Comparison of ENCODE assay signal across 9 mouse cellular contexts in genomic region chr10:43953942-43954341, GRCm38 (mm10). TPM values are rescaled to one million over a fixed set of nuclear protein-coding genes. Genes with fewer than 3 reads are reported as not detected.
DNase-seq lines count a peak whose midpoint lies in the region; ATAC-seq and TF ChIP-seq lines count a peak whose summit lies in the region.
"Had no signal": no experiment of that assay in that cellular context is flagged by ENCODE, and none has a peak within 500 bp of the region (broad histone marks: within the 10 kb centered on the region; RNA-seq: fewer than 3 reads in every experiment).

No protein-coding gene starts in this region.

- H3K4me2 ChIP-seq in forebrain, embryonic 16.5 days (ENCODE audit: low read length), result no peak overlapping the region
- H3K4me2 ChIP-seq: heart, embryonic 15.5 days had no signal

- no peak overlapping the region for H3K27ac ChIP-seq in forebrain, embryonic 16.5 days (ENCODE audit: low read length)
- H3K27ac ChIP-seq: heart, embryonic 15.5 days had no signal

- H3K36me3 ChIP-seq in E14TG2a.4 (ENCODE audit: insufficient read depth, low read length), result peaks cover 16% of the 10 kb centered on the region
- H3K36me3 ChIP-seq in forebrain, embryonic 16.5 days (ENCODE audit: control insufficient read depth, insufficient read depth), result no peaks in the 10 kb centered on the region
- H3K36me3 ChIP-seq: heart, embryonic 15.5 days had no signal

- peak; percentile 86 for TF ChIP-seq CTCF in E14TG2a.4 (conservative IDR thresholded peaks at IDR 0.05; ENCODE audit: low read length)

- H3K9me3 ChIP-seq in E14TG2a.4 (ENCODE audit: low read length), result no peaks in the 10 kb centered on the region
- H3K9me3 ChIP-seq in forebrain, embryonic 16.5 days (ENCODE audit: control insufficient read depth, low read length), result no peaks in the 10 kb centered on the region
- H3K9me3 ChIP-seq: heart, embryonic 15.5 days had no signal

- H3K4me1 ChIP-seq in E14TG2a.4 (replicated peaks; ENCODE audit: low read depth, low read length), result peaks cover 11% of the 10 kb centered on the region
- H3K4me1 ChIP-seq in forebrain, embryonic 16.5 days (replicated peaks; ENCODE audit: control insufficient read depth, insufficient read depth, low read length), result no peaks in the 10 kb centered on the region
- H3K4me1 ChIP-seq: heart, embryonic 15.5 days had no signal

- ATAC-seq in forebrain, embryonic 16.5 days, result peak; percentile 87

- no peak overlapping the region for H3K9ac ChIP-seq in forebrain, embryonic 16.5 days (replicated peaks; ENCODE audit: low read depth, low read length)
- H3K9ac ChIP-seq: heart, embryonic 15.5 days had no signal

- H3K4me3 ChIP-seq in E14TG2a.4 (replicated peaks; ENCODE audit: low read length), result no peak overlapping the region
- H3K4me3 ChIP-seq in forebrain, embryonic 16.5 days (replicated peaks; ENCODE audit: low read length), result no peak overlapping the region
- H3K4me3 ChIP-seq: heart, embryonic 15.5 days had no signal

- DNase-seq in 3T3-L1 (ENCODE audit: low read depth, low spot score), result peak; percentile 83
- DNase-seq in cerebellum, adult 11 months, result peak; percentile 13
- peak; percentile 59 for DNase-seq in kidney, postnatal 14 days
- DNase-seq in lung, postnatal 10 days, result peak; percentile 64
- peak; percentile 85 for DNase-seq in retina, embryonic 14.5 days (ENCODE audit: low spot score)
- DNase-seq in thymus, postnatal 4 days, result peak; percentile 76

- H3K27me3 ChIP-seq in E14TG2a.4 (ENCODE audit: insufficient read depth, low read length), result no peaks in the 10 kb centered on the region; the same call in 1 of the 2 replicates
- no peaks in the 10 kb centered on the region for H3K27me3 ChIP-seq in forebrain, embryonic 16.5 days (replicated peaks; ENCODE audit: control insufficient read depth, insufficient read depth, low read length)
- H3K27me3 ChIP-seq: heart, embryonic 15.5 days had no signal

RNA-seq across cellular contexts. Expression of gene Rtn4ip1, which starts 52.3 kb away (rescaled TPM):
- 18.3 and 19.9 TPM in 2 replicates for polyA plus RNA-seq in forebrain, embryonic 16.5 days (2015; fragmentation: Nextera tagmentation; extraction: Ambion mirVana)

RNA-seq across cellular contexts. Expression of gene Qrsl1, which starts 52.4 kb away (rescaled TPM):
- polyA plus RNA-seq in forebrain, embryonic 16.5 days (2015; fragmentation: Nextera tagmentation; extraction: Ambion mirVana), result 22.5 and 25.0 TPM in 2 replicates

Comparison
In these comparisons a context has a peak if more than half of its experiments do, and no peak if none do; other contexts are left out.
1. DNase-seq: peak in every context shown above with its lines; median percentile 85 in retina, embryonic 14.5 days; 83 in 3T3-L1; 76 in thymus, postnatal 4 days; 64 in lung, postnatal 10 days; 59 in kidney, postnatal 14 days; 13 in cerebellum, adult 11 months.